Mouse (Mus musculus) ZHBTc4 (cell line): ENCODE measurements around the gene Irgm1.
A peak's percentile ranks its signal among the peaks of the same experiment; 100 is the strongest.
"Not testable (repeated sequence)": the region's sequence is repeated elsewhere in the genome, so short reads cannot be mapped to it uniquely, and the experiment has no call there.

Source experiments
- DNase-seq: peaks from one replicate; pipeline ENCODE4 v3.0.0-alpha.2; 2011; ENCODE audit warnings: low read depth, low spot score

Gene Irgm1

GRCm38 (mm10) chr11:48833078-48833730, 38.3 kb downstream of the Irgm1 start:
- DNase-seq, result no peak

- DNase-seq, result no peak
These were observed 40.2 kb downstream of the Irgm1 start for GRCm38 (mm10) chr11:48831273-48831672.

- DNase-seq, result no peak
These were observed 41.2 kb downstream of the Irgm1 start for GRCm38 (mm10) chr11:48830279-48830678.

- DNase-seq, result peak; percentile 69
These were observed 43.6 kb downstream of the Irgm1 start for GRCm38 (mm10) chr11:48827926-48828325.

GRCm38 (mm10) chr11:48826752-48827096, 44.8 kb downstream of the Irgm1 start:
- DNase-seq, result peak; percentile 85

- not testable (repeated sequence) for DNase-seq
These were observed 45.3 kb downstream of the Irgm1 start, which contains the start of the genes Trim7 and Gm12184 for GRCm38 (mm10) chr11:48825979-48826751. TSS of gene Trim7 (plus strand) at chr11:48826140. TSS of gene Gm12184 (minus strand) at chr11:48826655.

GRCm38 (mm10) chr11:48824311-48824830, 47.1 kb downstream of the Irgm1 start:
- DNase-seq, result no peak

- DNase-seq, result peak; percentile 92
These were observed 47.9 kb downstream of the Irgm1 start for GRCm38 (mm10) chr11:48823536-48823972.

- DNase-seq, result no peak
These were observed 48.5 kb downstream of the Irgm1 start for GRCm38 (mm10) chr11:48822768-48823512.

- peak; percentile 58 for DNase-seq
These were observed 50.2 kb downstream of the Irgm1 start for GRCm38 (mm10) chr11:48821299-48821698.

- no peak for DNase-seq
These were observed 51.2 kb downstream of the Irgm1 start for GRCm38 (mm10) chr11:48820308-48820674.

GRCm38 (mm10) chr11:48819614-48820307, 51.7 kb downstream of the Irgm1 start:
- DNase-seq, result no peak

GRCm38 (mm10) chr11:48818346-48818745, 53.1 kb downstream of the Irgm1 start:
- DNase-seq, result peak; percentile 92

- DNase-seq, result no peak
These were observed 53.7 kb downstream of the Irgm1 start for GRCm38 (mm10) chr11:48817794-48818193.

GRCm38 (mm10) chr11:48816800-48817665, 54.5 kb downstream of the Irgm1 start, which contains the start of gene Trim41:
TSS of gene Trim41 (minus strand) at chr11:48817353.
- DNase-seq, result peak; percentile 99

GRCm38 (mm10) chr11:48816281-48816781, 55.2 kb downstream of the Irgm1 start:
- DNase-seq, result peak; percentile 79

- no peak for DNase-seq
These were observed 55.6 kb downstream of the Irgm1 start for GRCm38 (mm10) chr11:48815851-48816250.

- no peak for DNase-seq
These were observed 57.7 kb downstream of the Irgm1 start for GRCm38 (mm10) chr11:48813782-48814181.
